Mouse (Mus musculus): ENCODE results near the gene Rft1.

Gene Rft1

GRCm38 (mm10) chr14:30653943-30654659 lies at the start of gene Rft1:
Gene Rft1 (plus strand): TSS chr14:30654360.
- DNase-seq: peak; percentile 95

- DNase-seq: no peak
Measured at GRCm38 (mm10) chr14:30606817-30607216, 47.3 kb upstream of the Rft1 start.

GRCm38 (mm10) chr14:30607696-30608095 lies 46.5 kb upstream of the Rft1 start:
- DNase-seq: no peak

GRCm38 (mm10) chr14:30608176-30608575 lies 46.0 kb upstream of the Rft1 start:
- no peak for DNase-seq

- DNase-seq: no peak
Measured at GRCm38 (mm10) chr14:30609499-30609898, 44.7 kb upstream of the Rft1 start.

GRCm38 (mm10) chr14:30610304-30610703 lies 43.9 kb upstream of the Rft1 start:
- no peak for DNase-seq

- DNase-seq: no peak
Measured at GRCm38 (mm10) chr14:30610940-30611339, 43.2 kb upstream of the Rft1 start.

- DNase-seq: peak; percentile 44
Measured at GRCm38 (mm10) chr14:30612523-30612922, 41.6 kb upstream of the Rft1 start.

GRCm38 (mm10) chr14:30612962-30613715 lies 41.0 kb upstream of the Rft1 start:
- DNase-seq: no peak

- no peak for DNase-seq
Measured at GRCm38 (mm10) chr14:30616751-30617150, 37.4 kb upstream of the Rft1 start.

- DNase-seq: no peak
Measured at GRCm38 (mm10) chr14:30618746-30619275, 35.3 kb upstream of the Rft1 start.

GRCm38 (mm10) chr14:30619982-30620578 lies 34.1 kb upstream of the Rft1 start:
- DNase-seq: peak; percentile 54

- DNase-seq: peak; percentile 30
Measured at GRCm38 (mm10) chr14:30622130-30622529, 32.0 kb upstream of the Rft1 start.

GRCm38 (mm10) chr14:30622556-30622955 lies 31.6 kb upstream of the Rft1 start:
- no peak for DNase-seq

GRCm38 (mm10) chr14:30624277-30624721 lies 29.9 kb upstream of the Rft1 start:
- DNase-seq: no peak

GRCm38 (mm10) chr14:30625131-30625807 lies 28.9 kb upstream of the Rft1 start:
- peak; percentile 28 for DNase-seq

- DNase-seq: peak; percentile 69
Measured at GRCm38 (mm10) chr14:30625856-30626726, 28.1 kb upstream of the Rft1 start, which contains the start of gene Prkcd. Gene Prkcd (minus strand): TSS chr14:30626210.

GRCm38 (mm10) chr14:30626756-30627742 lies 27.1 kb upstream of the Rft1 start:
- no peak for DNase-seq

GRCm38 (mm10) chr14:30628235-30628634 lies 25.9 kb upstream of the Rft1 start:
- DNase-seq: no peak

- no peak for DNase-seq
Measured at GRCm38 (mm10) chr14:30629839-30630238, 24.3 kb upstream of the Rft1 start.
